Mouse (Mus musculus) cerebellum, postnatal 14 days (tissue): Measurements from ENCODE around the gene Ina.

ENCODE experiments used
- DNase-seq, 2 experiments: peaks; one replicate each; pipeline ENCODE4 v3.0.0; 2021; ENCODE audit warnings: mixed read lengths in 2 of 2

Ina gene

DNA sequence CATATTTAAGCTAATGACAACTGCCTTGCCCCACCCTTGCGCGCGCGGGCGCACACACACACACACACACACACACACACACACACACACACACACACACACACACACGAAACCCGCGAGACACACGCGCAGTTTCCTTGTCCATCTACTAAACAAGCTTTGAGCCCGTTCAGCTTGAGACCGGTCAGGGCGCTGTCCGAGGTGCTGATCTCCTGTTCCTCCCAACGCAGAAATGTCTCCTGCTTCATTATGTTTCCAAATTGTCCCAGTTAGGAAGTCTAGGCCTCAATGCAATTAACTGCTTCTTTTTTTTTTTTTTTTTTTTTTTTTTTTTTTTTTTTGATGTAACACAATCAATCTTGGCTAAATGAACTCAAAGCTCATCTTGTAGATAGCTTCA is 2.0 kb downstream of the Ina start:
- peak; percentile 54 to 66 for DNase-seq

DNA sequence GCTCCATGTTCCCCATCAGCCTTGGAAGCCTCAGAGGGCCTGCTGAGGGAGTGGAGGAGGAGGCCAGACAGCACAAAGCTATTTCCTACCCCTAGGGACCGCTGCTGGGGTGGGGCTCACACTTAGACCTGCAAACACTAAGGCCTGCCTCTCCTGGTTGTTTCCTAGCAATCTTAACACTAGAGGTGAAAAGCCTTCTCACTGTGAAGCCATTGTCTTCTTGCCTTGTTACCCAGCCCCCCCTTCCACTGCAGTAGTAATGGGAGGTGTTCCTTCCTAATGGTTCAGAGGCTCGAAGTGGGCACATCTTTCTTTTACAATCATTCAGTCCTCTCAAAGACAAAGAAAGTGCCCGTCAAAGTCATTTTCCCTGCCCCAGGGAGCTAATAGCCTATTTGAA is 3.3 kb downstream of the Ina start:
- DNase-seq: no peak

DNA sequence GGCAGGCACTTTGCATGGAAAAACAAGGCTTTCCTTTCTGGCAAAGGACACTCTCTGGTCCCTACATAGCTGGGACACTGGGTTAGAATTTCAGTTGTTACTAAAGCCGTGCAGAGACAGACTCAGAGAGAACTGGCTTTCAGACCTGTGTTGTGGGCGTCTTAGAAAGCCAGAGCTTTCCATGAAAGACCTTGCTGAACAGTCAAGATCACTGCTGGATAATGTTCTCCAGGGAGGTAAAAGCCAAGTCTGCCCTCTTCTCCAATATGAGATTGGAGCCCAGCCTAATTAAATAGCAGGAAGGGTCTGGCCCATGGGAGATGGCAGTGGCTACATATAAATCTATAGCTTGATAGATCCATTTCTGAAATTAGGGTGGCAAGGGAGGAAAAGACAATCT is 3.8 kb downstream of the Ina start:
- DNase-seq: no peak

DNA sequence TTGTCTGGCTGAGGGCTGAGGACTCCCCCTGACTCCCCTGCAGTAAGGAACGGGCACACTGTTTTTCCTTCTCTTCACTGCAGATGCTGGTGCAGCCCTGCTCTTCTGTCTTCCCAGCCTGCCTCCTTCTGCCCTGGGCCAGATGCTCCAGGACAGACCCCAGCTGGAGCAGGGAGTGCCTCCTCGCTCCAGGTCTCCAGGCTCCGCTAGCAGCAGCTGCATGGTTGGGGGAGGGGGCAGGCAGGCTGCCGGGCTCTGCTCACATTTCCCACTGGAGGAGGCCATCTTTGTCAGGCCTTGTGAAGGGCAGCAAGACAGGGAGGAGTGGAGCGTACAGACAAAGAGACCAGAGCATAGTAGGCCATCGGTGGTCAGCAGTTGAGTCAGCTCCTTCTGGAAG is 4.8 kb downstream of the Ina start:
- DNase-seq: peak; percentile 39 to 52

DNA sequence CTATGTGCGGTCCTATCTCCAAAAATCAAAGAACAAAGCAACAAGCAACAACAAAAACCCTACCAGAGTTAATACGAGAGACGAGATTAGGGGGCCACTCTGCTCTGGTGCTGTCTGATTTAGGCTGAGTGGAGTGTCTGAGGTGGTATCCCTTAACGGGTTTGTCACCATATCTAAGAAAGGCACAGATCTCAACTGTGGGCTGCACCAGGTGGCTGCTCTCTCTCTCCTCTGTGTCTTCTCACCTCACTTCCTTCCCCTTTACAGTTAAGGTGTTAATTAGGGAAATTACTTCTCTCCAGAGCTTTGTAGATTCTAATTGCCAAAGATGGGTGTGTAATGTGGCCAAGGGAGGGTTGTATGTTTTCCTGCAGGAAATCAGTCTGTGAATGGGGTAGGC is 8.2 kb downstream of the Ina start:
- no peak for DNase-seq

DNA sequence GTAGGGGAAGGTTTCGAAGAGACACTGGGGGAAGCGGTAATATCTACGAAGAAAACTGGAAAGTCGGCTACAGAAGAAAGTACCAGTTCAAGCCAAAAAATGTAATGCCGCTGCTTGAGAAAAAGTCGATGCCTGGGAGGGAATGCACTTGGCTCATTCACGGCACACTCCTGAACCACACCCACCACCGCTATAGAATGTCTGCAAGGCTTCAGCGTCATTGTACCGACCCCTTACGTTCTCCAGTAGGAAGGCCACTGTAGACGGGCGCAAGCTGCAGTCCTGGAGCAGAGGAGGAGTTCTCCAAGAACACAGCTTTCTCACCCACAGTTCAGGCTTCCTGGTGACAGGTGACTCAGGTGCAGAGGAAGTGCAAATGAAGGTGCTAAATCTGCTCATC is 9.0 kb downstream of the Ina start:
- DNase-seq: no peak

DNA sequence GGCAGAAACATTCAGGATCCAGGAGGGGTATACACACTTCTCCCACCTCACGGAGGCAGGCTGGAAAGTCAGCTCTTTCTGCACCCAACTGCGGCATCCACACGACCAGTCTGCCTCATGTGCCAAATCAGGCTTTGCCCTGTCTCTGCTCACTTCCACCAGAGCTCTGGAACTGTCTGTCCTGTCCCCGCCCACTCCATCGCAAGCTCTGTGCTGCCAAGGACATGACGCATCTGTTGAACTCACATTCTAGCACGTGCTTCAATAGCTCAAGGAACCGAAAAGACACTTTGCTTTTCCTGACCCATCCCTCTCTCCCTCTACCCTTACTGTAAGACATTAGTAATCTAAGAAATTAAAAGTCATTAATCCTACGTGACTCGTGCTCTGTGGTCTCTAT is 10.5 kb downstream of the Ina start:
- no peak for DNase-seq

DNA sequence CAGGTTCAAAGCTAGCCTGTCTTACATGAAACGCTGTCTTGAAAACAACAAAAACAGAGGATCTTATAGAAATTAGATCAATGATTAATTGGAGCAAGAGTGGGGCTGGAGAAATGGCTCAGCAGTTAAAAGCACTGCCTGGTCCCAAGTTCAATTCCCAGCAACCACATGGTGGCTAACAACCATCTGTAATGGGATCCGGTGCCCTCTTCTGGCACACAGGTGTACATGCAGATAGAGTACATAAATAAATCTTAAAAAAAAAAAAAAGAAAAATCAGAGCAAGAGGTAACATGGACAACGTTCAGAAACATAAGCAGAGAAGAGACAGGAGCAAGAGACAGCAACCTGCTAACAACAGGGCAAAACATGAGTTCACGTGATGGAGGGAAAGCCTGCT is 12.0 kb downstream of the Ina start:
- DNase-seq: no peak

DNA sequence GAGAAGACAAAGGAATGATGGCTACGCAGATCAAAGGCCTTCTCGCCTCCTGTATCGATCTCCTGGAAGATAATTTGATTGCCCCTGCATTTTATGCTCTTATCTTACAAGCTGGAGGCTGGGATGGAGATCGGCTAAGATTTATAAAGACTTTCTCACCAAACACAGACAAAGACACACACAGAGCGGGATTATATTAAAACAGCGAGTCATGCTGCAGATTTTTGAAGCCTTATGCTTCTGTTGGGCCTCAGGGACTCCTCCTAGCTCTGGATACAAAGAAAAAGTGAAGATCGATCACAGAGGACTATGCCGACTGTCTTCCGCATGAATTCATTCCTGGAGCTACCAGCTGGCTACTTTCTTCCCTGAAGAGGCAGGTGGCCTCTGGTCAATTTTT is 15.3 kb downstream of the Ina start:
- no peak for DNase-seq

DNA sequence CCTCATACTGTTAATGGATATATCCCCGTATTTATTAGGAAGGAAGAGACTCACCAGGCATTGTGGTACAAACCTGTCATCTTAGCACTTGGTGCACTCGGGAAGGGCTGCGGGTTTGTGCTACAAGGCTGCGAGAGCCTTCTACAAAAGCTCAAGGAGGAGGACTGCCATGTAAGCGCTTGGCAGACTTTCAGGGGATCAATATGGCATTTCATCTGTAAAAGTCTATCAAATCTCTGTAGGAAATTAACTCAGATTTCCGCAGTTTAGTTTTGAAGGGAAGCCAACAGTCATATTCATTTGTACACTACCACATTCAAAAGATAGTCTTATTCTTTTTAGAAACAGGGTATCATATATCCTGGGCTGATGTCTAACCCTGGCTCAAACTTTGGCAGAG is 17.3 kb downstream of the Ina start:
- no peak for DNase-seq

DNA sequence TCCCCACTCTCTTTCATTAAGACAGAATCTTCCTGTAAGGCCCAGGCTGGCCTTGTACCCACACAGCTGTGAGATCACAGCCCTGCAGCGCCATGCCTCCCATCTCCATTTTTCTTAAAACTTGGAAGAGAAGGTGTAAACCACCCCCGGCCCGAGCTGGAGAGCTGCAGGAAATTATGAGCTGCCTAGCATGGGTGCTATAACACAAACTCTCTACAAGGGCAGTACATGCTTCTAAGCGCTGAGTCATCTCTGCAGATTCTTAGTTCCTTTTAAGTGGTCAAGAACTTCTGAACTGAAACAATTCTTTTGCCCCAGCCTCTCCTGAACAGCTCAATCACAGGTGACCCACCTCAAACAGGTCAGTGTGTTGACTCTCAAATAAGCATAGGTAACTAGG is 20.4 kb downstream of the Ina start:
- DNase-seq: no peak

DNA sequence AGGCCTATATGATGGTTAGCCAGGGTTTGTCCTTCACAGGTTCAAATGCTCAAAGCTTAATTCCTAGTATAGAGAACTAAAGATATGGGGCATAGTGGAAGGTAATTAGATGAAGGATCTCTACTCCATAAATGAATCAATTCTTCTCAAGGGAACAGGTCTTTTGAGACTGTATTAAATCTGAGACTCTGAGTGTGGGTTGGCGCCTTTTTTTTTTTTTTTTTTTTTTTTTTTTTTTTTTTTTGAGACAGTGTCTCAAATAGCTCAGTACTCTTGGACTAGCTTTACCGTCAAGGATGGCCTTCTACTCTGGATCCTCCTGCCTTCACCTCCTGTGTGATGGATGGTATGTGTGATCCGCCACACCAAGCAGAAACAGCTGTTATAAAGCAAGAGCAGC is 22.1 kb downstream of the Ina start:
- no peak for DNase-seq

DNA sequence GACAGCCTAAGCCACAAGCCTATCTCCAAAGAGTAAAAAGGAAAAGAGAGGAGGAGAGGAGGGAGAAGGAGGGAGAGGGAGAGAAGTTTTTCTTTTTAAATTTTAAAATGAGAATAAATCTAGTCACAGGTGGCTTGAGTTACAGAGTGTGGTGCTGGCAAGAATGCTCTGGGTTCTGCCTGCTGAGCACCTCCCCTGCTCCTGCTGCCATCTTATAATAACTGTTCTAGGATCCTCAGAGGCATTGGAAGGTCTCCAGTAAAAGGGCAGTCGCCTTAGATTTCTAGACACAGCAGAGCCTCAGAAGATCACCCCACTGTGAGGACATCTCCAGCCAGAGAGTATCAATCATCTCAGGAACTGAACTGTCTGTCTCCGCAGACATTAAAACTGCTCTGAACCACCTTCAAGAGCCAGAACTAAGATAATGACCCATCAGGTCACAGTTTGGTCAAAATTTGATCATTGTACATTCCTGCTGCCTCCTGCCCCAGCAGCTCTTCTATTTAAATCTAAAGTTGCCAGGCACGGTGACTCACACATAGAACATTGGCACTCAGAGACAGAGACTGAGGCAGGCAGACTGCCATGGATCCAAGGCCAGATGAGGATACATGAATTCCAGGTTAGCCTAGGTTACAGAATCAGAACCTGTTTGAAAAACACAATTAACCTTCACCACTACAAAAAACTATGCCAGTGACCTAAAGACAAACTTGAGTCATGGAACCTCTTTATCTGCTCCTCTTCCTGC is 26.4 kb downstream of the Ina start:
- no peak for DNase-seq

DNA sequence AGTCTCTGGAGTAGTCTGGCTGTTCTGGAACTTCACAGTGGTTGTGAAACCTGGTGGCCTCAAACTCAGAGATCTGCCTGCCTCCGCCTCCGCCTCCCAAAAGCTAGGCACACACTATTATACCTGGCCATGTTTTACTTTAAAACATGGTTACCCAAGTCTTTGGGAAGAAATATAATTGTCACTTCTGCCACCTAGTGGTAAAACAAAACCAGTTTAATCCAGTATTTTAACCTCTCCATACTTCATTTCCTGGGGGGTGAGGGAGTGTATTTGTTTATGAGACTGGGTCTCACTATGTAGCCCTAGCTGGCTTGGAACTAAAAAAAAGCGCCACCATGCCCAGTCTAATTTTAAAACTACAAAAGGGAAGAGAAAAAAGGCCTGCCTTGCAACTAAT is 29.1 kb downstream of the Ina start:
- no peak for DNase-seq

DNA sequence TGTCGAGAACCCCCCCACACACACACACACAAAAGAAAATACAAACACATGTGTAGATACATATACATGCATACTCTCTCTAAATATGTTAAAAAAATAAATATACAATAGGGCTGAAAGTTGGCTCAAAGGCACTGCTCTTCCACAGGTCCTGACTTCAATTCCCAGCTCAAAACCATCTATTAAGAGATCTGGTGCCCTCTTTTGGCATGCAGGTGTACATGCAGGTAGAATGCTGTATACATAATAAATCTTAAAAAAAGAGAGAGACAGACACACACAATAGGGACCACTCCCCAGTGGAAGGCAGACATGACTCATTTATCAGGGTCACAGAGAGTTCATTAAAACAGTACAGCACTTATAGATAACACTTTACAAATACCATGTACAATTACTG is 31.8 kb downstream of the Ina start:
- DNase-seq: no peak

DNA sequence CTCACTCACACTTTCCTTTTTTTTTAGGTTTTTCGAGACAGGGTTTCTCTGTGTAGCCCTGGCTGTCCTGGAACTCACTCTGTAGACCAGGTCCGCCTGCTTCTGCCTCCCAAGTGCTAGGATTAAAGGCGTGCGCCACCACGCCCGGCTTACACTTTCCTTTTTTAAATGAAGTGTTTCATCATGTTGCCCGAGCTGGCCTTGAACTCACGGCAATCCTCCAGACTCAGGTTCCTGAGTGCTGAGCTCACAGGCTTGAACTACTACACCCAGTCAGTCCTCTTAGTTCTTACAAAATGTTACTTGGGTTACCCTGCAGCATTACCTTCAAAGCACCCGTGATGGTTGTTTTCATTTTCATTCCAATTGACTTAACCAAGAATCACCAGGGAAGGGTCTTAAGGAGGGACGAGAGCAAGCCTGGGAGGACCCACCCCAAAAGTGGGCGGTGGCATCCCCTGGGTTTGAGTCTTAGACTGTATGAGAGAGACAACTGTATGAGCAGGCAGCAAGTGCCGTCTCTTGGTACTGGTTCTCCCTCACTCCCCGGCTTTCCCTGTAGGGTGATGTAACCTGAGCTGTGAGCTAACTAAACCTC is 32.8 kb downstream of the Ina start:
- DNase-seq: no peak

DNA sequence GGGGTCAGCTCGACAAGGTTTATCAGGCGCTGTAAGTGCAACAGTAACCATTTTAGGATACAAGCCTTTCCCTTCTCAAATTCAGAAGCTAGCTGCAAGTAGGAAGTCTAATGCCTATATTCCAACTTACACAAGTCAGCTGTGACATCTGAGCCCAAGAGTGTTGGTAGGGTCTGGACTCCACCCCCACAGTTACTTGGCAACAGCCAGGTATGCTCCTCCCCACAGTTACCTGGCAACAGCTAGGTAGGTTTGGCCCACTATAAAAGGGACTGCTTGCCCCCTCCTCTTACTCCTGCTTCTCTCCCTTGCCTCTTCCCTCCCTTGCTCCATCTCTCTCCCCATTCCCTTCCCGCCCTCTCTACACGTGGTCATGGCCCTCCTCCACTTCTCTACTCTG is 34.6 kb downstream of the Ina start:
- DNase-seq: no peak

DNA sequence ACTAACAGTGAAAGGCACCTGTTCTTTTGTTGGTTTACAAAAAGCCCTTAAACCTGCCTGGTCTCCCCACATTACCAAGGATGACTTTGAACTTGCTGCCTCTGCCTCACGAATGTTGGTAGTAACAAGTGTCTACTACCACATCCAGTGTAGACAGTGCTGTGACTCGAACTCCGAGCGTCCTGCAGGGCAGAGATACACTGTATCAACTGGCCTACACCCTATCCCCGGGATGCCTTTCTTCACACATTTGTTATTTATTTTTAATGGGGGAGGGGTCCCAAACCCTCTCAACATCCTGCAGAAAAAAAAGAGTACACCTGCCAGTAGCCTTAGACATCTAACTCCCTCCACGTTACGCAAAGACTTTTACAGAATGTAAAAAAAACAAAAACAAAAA is 35.3 kb downstream of the Ina start:
- DNase-seq: no peak

DNA sequence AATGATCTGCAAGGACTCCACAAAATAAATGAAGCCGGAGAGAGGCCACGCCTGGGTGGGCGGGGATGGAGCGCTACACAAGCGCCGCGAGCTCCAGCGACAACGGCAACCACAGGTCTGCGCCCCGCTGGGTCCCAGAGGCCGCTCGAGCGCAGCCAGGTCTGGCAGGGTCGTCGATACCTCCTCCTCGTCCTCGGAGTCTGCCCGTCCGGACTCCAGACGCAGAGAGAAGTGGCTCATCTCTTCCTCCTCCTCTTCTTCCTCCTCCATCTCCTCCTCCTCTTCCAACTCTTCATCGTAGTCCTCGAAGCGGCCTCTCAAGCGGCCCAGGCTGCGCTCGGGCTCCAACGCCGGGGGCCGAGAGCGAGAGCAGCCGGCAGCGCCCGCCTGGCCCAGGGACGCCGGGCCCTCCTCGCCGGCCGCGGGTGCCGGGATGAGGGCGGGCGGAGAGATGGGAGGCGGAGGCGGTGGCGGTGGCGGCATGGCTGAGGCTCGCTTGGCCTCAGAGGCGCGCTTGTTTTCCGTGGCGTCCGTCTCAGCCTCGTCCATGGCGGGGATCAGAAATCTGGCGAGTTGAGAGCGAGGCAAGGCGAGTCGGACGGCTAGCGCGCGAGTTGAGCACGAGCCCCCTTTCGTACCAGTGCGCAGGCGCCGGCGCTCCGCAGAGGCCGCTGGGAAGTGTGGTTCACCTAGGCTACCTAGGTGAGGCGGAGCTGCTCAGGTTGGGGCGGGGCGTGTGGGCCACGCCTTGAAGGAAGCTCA is 36.0 kb downstream of the Ina start, which contains the start of gene Pcgf6:
Gene Pcgf6 (minus strand): TSS at position 636 of the 762 bp plus-strand sequence.
- peak; percentile 90 to 92 for DNase-seq

DNA sequence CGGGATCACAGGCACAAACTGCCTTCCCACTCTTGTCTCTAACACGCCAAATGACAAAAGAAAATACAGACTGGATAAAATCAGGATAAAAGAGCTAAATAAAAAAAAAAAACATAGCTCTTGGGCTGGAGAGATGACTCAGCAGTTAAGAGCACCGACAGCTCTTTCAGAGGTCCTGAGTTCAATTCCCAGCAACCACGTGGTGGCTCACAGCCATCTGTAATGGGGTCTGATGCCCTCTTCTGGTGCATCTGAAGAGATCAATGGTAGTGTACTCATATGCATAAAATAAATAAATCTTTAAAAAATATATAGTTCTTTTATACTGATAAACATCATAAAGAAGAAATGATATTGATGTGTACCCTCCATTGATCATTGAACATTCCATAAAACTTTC is 38.4 kb downstream of the Ina start:
- no peak for DNase-seq

DNA sequence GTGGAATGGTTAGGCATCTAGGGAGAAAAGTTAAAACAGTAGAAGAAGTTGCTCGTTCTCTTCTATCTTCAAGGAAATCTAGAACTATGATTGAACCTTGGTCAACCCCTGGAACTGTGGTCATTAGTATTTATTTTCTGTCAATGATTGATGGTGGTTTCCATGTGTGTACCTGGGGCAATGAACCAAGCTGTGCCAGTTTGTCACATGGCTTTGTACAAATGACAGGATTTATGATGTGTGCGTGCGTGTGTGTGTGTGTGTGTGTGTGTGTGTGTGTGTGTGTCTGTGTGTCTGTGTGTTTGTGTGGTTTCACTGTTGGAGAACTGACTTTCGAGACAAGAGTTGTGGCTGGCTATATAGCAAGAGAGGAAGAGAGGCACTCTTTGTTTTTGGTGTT is 39.0 kb downstream of the Ina start:
- DNase-seq: no peak

DNA sequence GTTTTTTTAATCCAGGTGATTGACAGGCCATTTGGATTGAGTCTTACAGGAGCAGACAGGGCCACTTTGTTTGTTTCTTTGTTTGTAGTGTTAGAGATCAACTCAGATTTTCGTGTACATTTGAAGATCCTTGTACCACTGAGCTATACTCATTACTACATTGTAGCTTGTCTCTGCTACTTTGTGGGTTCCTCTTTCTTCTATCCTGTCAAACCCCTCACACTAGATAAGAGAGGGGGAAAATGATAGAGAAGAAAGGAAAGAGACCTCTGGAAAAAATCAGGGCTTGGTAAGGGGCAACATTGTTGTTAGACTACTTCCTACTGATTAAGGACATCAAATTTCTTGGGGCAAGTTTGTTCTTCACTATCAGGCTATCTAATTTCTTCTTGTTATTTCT is 43.2 kb downstream of the Ina start:
- DNase-seq: no peak

DNA sequence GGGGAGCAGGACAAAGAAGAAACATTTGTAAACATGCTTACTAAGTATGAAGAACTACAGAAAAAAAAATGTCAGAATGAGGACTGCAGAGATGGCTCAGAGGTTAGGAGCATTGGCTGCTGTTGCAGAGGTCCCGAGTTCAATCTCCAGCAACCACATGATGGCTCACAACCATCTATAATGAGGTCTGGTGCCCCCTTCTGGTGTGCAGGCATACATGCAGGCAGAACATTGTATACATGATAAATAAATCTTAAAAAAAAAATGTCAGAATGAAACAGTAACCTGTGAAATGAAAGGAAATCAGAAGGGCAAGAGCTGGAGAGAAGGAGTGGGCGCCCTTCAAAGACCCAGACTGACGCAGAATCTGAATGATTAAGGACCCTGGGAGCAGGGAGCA is 51.4 kb downstream of the Ina start:
- no peak for DNase-seq
